Mouse (Mus musculus): ENCODE measurements around the gene Rps18. TPM values are rescaled to one million over a fixed set of nuclear protein-coding genes. Genes with fewer than 3 reads are reported as not detected.
"Not testable (repeated sequence)": the region's sequence is repeated elsewhere in the genome, so short reads cannot be mapped to it uniquely, and the experiment has no call there.

Rps18 gene
- 1,569 and 1,593 TPM in 2 replicates for polyA plus RNA-seq (2016; fragmentation: Nextera tagmentation; extraction: Ambion mirVana)

DNA sequence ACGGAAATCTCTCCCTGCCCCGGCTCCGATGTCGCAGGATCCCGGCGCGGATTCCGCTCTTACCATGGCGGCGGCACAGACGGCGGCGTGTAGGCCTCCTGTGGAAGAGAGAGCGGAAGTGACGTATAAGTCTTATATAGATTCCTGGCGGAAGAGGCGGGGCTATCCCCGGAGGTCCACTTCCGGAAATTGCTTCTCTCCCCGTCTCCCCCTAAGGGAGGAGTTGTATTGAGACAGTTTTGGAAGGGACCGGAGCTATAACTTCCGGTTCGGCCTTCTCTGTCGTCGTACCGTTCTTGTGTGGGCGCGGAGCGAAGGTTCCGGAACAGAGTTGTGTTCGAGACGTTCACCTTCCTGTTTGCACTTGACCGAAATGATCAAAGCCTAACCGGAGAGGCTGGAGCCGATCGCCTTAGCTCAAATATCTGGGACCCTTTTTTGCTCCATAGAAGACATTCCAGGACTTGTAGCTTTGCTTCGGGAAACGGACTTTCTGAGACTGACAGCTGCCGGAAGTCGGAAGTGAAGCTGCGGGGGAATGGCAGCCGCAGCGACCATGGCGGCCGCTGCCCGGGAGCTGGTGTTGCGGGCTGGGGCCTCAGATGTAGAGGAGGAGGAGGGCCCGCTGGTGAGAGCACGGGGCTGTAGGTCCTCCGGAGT lies at the start of gene Rps18, which contains the start of gene Vps52:
Rps18 (minus strand) TSS at position 447 of the 660 bp plus-strand sequence.
Vps52 (plus strand) TSS at position 258 of the 660 bp plus-strand sequence.
- peak within 1 kb of the TSS; percentile 95 for H3K27ac ChIP-seq (replicated peaks)
- under 1% methylated on average over 50 of the region's 50 CpGs for WGBS
- H3K27me3 ChIP-seq (replicated peaks; ENCODE audit: low read depth, poor library complexity, severe bottlenecking) = no peaks in the 10 kb centered on the region
- H3K4me3 ChIP-seq = peak within 1 kb of the TSS; percentile 85
- H3K36me3 ChIP-seq (replicated peaks) = peaks cover 65% of the 10 kb centered on the region
- H3K9me3 ChIP-seq = no peaks in the 10 kb centered on the region
- peak; percentile 96 for DNase-seq (ENCODE audit: low spot score)
- peaks cover 48% of the 10 kb centered on the region for H3K4me1 ChIP-seq

DNA sequence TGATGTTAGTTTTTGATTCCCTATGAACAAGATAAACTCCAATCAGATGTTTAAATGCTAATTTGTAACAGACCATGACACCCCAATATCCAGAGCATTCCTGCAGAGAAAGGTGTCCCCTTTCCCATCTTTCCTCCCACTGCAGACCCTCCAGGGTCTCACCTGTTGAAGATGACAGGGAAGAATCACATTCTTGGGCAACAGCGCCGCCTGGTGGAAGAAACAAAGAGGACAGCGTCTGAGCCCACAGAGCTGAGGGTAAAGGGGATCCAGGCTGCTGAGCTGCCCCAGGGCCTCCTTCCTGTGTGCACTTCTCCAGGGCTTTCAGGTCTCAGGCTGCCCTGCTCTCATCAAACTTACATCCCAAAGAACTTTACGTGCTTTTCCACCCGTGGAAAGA lies 47.6 kb upstream of the Rps18 start:
- peaks cover 13% of the 10 kb centered on the region for H3K4me1 ChIP-seq
- no peaks in the 10 kb centered on the region for H3K36me3 ChIP-seq (replicated peaks)
- DNase-seq (ENCODE audit: low spot score) = peak; percentile 71
- 7% methylated on average over 5 of the region's 5 CpGs for WGBS
- peaks cover 43% of the 10 kb centered on the region for H3K27me3 ChIP-seq (replicated peaks; ENCODE audit: low read depth, poor library complexity, severe bottlenecking)
- no peaks in the 10 kb centered on the region for H3K9me3 ChIP-seq
- no peak overlapping the region for H3K27ac ChIP-seq (replicated peaks)
- no peak overlapping the region for H3K4me3 ChIP-seq

DNA sequence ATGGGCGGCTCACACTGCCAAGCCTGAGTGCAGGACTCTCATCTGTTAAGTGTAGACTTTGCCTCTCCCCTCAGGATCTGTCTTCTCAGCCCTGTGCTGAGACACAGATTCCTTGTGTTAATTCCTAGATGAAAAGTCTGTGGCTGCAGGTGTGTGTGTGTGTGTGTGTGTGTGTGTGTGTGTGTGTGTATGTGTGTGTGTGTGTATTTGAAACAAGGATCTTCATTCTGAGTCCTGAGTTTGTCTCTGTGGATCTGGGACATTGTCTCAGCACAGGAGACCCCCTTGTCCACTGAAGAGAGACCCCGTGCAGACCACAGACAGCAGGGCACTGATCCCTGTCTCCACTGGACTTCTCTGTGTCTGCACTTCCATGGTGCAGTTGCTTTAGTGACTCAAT lies 45.0 kb upstream of the Rps18 start:
- not testable (repeated sequence) for H3K4me3 ChIP-seq
- 39% methylated on average over 2 of the region's 2 CpGs for WGBS

DNA sequence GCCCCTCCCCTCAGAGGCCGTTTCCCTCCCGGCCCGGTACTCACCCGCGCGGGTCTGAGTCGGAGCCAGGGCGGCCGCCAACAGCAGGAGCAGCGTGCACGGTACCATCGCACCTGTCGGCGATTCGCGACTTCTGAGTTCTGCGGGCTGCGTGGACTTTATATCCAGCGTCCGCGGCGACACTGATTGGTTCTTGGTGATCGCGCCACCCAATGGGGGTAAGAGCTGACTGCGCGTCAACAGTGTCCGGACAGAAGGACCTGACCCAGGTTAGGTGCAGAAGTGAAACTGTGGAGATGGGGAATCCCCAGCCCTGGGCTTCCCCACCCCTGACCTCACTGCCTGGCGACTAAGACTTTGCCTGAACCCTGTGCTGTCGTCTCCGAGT lies 44.3 kb upstream of the Rps18 start, which contains the start of gene H2-K1:
H2-K1 (minus strand) TSS at position 198 of the 388 bp plus-strand sequence.
- Histone ChIP-seq H3K27me3 (replicated peaks; ENCODE audit: low read depth, poor library complexity, severe bottlenecking) (peaks cover 61% of the 10 kb centered on the region), H3K27ac (replicated peaks) (no peak within 1 kb of the TSS; the same call in 1 of the 2 replicates), H3K4me3 (peak within 1 kb of the TSS; percentile 68), H3K9me3 (no peaks in the 10 kb centered on the region), H3K36me3 (replicated peaks) (no peaks in the 10 kb centered on the region), H3K4me1 (peaks cover 13% of the 10 kb centered on the region)
- WGBS = 1% methylated on average over 30 of the region's 30 CpGs
- peak; percentile 75 for DNase-seq (ENCODE audit: low spot score)

More for the DNA sequence above, 45.0 kb upstream of the Rps18 start:
- H3K27ac ChIP-seq (replicated peaks); H3K9me3 ChIP-seq; DNase-seq (ENCODE audit: low spot score); H3K36me3 ChIP-seq (replicated peaks): not testable (repeated sequence)
- H3K4me1 ChIP-seq = peaks cover 13% of the 10 kb centered on the region
- peaks cover 61% of the 10 kb centered on the region for H3K27me3 ChIP-seq (replicated peaks; ENCODE audit: low read depth, poor library complexity, severe bottlenecking)

DNA sequence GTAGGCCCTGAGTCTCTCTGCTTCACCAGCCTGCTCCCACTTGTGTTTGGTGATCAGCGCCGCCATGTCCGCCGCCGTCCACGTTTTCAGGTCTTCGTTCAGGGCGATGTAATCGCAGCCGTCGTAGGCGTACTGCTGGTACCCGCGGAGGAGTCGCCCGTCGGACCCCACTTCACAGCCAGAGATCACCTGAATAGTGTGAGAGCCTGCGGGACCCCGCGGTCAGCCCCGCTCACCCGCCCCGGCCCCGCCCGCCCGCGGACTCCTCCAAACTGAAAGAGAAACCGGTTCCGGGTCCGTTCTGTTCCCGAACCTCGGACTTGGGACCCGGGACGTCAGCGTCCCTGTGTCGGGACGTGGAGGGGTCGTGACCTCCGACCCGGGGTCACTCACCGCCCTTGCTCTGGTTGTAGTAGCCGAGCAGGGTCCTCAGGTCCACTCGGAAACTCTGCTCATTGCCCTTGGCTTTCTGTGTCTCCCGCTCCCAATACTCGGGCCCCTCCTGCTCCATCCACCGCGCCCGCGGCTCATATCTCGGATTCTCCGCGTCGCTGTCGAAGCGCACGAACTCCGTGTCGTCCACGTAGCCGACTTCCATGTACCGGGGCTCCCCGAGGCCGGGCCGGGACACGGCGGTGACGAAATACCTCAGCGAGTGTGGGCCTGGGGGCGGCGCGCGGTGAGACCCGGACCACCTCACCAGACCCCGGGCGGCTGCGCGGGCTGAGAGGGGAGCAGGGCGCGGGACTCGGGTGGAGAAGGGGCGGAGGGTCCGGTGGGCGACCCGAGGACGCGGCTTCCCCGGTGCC lies 43.7 kb upstream of the Rps18 start:
- H3K36me3 ChIP-seq (replicated peaks) = no peaks in the 10 kb centered on the region
- DNase-seq (ENCODE audit: low spot score) = peak; percentile 23
- H3K27me3 ChIP-seq (replicated peaks; ENCODE audit: low read depth, poor library complexity, severe bottlenecking) = peaks cover 61% of the 10 kb centered on the region
- H3K9me3 ChIP-seq = no peaks in the 10 kb centered on the region
- WGBS = 3% methylated on average over 87 of the region's 87 CpGs
- H3K27ac ChIP-seq (replicated peaks) = no peak overlapping the region; the same call in 1 of the 2 replicates
- H3K4me3 ChIP-seq = peak overlapping the region; percentile 68
- H3K4me1 ChIP-seq = peaks cover 13% of the 10 kb centered on the region

DNA sequence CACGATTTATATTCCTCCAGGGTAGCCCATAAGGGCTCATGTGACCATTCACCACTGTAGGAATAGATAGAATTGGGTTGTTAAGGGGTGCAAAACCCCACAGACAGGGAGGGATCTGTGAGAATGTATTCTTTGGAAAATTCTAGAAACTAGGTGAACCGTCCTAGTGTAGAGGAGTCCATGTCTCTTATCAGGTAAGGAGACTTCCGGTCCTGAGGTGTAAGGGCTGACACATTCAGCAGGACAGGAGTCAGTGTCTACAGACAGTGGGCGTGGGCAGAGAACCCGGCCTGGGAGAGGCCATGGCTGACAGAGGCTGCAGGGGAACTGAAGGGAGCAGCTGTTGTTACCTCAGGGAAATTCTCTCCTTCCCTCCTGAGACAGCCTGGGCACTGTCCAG lies 42.9 kb upstream of the Rps18 start:
- not testable (repeated sequence) for H3K9me3 ChIP-seq; H3K27ac ChIP-seq (replicated peaks); H3K4me3 ChIP-seq; DNase-seq (ENCODE audit: low spot score); H3K36me3 ChIP-seq (replicated peaks)
- H3K27me3 ChIP-seq (replicated peaks; ENCODE audit: low read depth, poor library complexity, severe bottlenecking) = peaks cover 61% of the 10 kb centered on the region
- H3K4me1 ChIP-seq = peaks cover 13% of the 10 kb centered on the region
- 52% methylated on average over 5 of the region's 5 CpGs for WGBS

DNA sequence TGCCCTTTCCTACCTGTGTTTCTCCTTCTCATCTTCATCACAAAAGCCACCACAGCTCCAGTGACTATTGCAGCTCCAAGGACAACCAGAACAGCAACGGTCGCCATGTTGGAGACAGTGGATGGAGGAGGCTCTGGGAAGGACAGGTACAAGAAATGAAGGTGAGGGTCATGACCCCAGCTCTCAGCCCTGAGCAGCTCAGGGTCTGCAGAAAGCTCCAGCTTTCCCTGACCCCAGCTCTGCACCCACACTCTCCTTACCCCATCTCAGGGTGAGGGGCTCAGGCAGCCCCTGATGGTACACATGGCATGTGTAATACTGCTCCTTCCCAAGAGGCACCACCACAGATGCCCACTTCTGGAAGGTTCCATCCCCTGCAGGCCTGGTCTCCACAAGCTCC lies 41.2 kb upstream of the Rps18 start:
- 89% methylated on average over 2 of the region's 2 CpGs for WGBS
- not testable (repeated sequence) for H3K36me3 ChIP-seq (replicated peaks); H3K4me3 ChIP-seq; DNase-seq (ENCODE audit: low spot score); H3K9me3 ChIP-seq; H3K27ac ChIP-seq (replicated peaks)
- Histone ChIP-seq H3K27me3 (replicated peaks; ENCODE audit: low read depth, poor library complexity, severe bottlenecking) (peaks cover 54% of the 10 kb centered on the region), H3K4me1 (peaks cover 13% of the 10 kb centered on the region)

DNA sequence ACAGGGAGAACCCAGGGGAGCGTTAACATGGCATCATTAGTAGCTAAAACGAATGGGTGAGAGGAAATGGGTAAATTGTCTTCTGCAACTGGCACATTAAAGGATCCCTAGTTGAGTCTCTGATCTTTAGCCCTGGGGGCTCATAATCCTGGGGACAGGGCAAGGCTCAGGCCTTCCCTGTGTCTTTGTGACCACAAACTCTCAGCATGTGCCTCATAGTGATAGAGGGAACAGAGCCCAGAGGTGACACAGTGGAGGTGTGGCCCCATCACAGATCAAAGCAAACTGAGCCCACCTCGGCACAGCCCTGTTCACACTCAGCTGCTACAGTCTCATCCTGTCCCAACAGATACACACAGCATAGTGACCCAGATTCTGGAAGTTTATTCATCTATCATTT lies 39.9 kb upstream of the Rps18 start:
- Histone ChIP-seq H3K27ac (replicated peaks) (no peak overlapping the region), H3K36me3 (replicated peaks) (no peaks in the 10 kb centered on the region), H3K9me3 (no peaks in the 10 kb centered on the region), H3K4me1 (peaks cover 13% of the 10 kb centered on the region), H3K27me3 (replicated peaks; ENCODE audit: low read depth, poor library complexity, severe bottlenecking) (peaks cover 40% of the 10 kb centered on the region), H3K4me3 (no peak overlapping the region)
- 69% methylated on average over 3 of the region's 3 CpGs for WGBS
- no peak for DNase-seq (ENCODE audit: low spot score)

DNA sequence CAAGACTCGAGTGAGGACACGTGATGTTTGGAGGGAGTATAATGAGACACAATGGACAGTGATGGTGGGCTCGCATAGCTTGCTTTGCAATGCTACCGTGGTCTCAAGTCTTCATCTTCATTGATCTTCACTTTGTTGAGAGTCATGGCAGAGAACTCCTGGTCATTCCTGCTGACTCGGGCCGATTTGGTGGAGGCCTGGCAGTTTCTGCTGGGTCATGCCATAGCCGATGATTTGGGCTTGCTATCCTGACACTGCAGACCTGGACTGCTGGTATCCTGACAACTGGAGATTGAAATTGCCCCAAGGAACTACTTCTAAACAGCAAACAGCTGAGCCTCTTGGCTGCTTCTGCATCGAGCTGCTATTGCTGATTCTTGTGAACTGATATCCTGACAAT lies 39.2 kb upstream of the Rps18 start:
- Histone ChIP-seq H3K27me3 (replicated peaks; ENCODE audit: low read depth, poor library complexity, severe bottlenecking) (peaks cover 35% of the 10 kb centered on the region), H3K9me3 (no peaks in the 10 kb centered on the region), H3K36me3 (replicated peaks) (no peaks in the 10 kb centered on the region), H3K4me3 (no peak overlapping the region), H3K27ac (replicated peaks) (no peak overlapping the region), H3K4me1 (peaks cover 9% of the 10 kb centered on the region)
- 89% methylated on average over 8 of the region's 8 CpGs for WGBS
- no peak for DNase-seq (ENCODE audit: low spot score)

DNA sequence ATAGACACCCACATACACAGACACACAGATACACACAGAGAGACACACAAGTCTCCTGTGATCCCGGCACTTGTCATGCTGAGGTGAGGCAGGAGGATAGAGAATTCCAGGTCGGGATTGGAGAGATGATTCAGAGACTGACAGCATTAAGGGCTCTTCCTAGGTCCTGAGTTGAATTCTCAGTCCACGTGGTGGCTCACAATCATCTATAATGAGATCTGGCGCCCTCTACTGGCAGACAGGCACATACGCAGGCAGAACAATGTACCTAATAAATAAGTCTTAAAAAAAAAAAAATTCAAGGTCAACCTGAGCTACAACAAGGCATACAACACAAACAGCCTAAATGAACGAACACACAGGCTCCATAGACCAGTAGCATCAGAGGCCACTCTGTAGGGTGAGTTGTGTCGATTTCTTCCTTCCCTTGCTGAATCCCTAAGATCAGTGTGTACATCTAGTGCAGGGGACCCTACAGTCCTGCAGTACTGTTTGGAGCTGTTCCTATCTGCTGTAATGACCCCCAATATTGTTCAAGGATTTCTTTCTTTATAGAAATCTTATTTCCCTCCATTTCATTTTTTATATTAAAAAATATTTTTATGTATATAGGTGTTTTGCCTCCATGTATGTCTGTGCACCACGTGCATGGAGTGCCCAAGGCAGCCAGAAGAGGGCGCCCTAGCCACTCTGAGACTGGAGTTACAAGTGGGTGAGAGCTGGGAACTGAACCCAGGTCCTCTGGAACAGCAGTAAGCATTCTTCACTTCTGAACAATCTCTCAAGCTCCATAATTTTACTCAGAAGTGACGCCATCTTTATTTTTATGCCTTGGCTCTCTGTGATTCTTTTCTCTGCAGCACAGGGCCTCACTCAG lies 36.2 kb upstream of the Rps18 start:
- Histone ChIP-seq H3K4me3 (no peak overlapping the region), H3K36me3 (replicated peaks) (no peaks in the 10 kb centered on the region), H3K27me3 (replicated peaks; ENCODE audit: low read depth, poor library complexity, severe bottlenecking) (peaks cover 16% of the 10 kb centered on the region), H3K27ac (replicated peaks) (no peak overlapping the region), H3K9me3 (no peaks in the 10 kb centered on the region), H3K4me1 (no peaks in the 10 kb centered on the region)
- WGBS = 30% methylated on average over 10 of the region's 10 CpGs
- peak; percentile 64 for DNase-seq (ENCODE audit: low spot score)

DNA sequence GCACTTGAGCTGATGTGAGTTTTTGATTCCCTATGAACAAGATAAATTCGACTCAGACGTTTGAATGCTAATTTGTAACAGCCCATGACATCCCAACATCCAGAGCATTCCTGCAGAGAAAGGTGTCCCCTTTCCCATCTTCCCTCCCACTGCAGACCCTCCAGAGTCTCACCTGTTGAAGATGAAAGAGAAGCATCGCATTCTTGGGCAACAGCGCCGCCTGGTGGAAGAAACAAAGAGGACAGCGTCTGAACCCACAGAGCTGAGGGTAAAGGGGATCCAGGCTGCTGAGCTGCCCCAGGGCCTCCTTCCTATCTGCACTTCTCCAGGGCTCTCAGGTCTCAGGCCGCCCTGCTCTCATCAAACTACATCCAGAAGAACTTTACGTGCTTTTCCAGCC lies 26.3 kb upstream of the Rps18 start:
- not testable (repeated sequence) for H3K27ac ChIP-seq (replicated peaks); H3K36me3 ChIP-seq (replicated peaks); H3K9me3 ChIP-seq
- peak overlapping the region; percentile 67 for H3K4me3 ChIP-seq
- peak; percentile 70 for DNase-seq (ENCODE audit: low spot score)
- 13% methylated on average over 8 of the region's 8 CpGs for WGBS
- H3K27me3 ChIP-seq (replicated peaks; ENCODE audit: low read depth, poor library complexity, severe bottlenecking) = peaks cover 38% of the 10 kb centered on the region
- H3K4me1 ChIP-seq = peaks cover 38% of the 10 kb centered on the region
